Mouse (Mus musculus) heart, embryonic 10.5 days (tissue): ENCODE measurements around the gene Col4a3bp. TPM values are rescaled to one million over a fixed set of nuclear protein-coding genes. Genes with fewer than 3 reads are reported as not detected.

Experiments used
- DNase-seq: peaks from one replicate; pipeline ENCODE4 v3.0.0-alpha.2; 2017; ENCODE audit warnings: low spot score
- H3K27ac ChIP-seq: fragments of 300-500 bp; sonication (generic); 2 replicates; pipeline ENCODE4 v1.5.1; 2016; ENCODE audit warnings: mild to moderate bottlenecking
- H3K27me3 ChIP-seq: fragments of 300-500 bp; sonication (generic); 2 replicates; pipeline ENCODE4 v1.6.1; 2016; ENCODE audit warnings: mild to moderate bottlenecking; ENCODE audit not compliant: poor library complexity, insufficient read depth, severe bottlenecking
- H3K36me3 ChIP-seq: fragments of 300-500 bp; sonication (generic); 2 replicates; pipeline ENCODE4 v1.6.1; 2016; ENCODE audit warnings: mild to moderate bottlenecking, moderate library complexity
- H3K4me1 ChIP-seq: fragments of 300-500 bp; sonication (generic); 2 replicates; pipeline ENCODE4 v1.6.1; 2016; ENCODE audit warnings: mild to moderate bottlenecking
- H3K4me3 ChIP-seq: fragments of 300-500 bp; sonication (generic); 2 replicates; pipeline ENCODE4 v1.5.1; 2016; ENCODE audit warnings: mild to moderate bottlenecking, moderate library complexity
- H3K9me3 ChIP-seq: fragments of 300-500 bp; sonication (generic); 2 replicates; pipeline ENCODE4 v1.6.1; 2016; ENCODE audit warnings: mild to moderate bottlenecking, moderate library complexity
- WGBS: fragments of 180-500 bp; shearing (Covaris S2); methylation state at CpG from one replicate; pipeline ENCODE4 v1.1.7; 2016; 5-methylcytosine and 5-hydroxymethylcytosine counted together
- polyA plus RNA-seq: library from polyadenylated mRNA; unstranded; fragments of >200 nt; fragmentation: Nextera tagmentation; extraction: Ambion mirVana; gene quantifications from 2 replicates; pipeline ENCODE4 v1.2.1, GENCODE M21; 2016

Gene Col4a3bp
- 8.0 and 8.1 TPM in 2 replicates for polyA plus RNA-seq

DNA sequence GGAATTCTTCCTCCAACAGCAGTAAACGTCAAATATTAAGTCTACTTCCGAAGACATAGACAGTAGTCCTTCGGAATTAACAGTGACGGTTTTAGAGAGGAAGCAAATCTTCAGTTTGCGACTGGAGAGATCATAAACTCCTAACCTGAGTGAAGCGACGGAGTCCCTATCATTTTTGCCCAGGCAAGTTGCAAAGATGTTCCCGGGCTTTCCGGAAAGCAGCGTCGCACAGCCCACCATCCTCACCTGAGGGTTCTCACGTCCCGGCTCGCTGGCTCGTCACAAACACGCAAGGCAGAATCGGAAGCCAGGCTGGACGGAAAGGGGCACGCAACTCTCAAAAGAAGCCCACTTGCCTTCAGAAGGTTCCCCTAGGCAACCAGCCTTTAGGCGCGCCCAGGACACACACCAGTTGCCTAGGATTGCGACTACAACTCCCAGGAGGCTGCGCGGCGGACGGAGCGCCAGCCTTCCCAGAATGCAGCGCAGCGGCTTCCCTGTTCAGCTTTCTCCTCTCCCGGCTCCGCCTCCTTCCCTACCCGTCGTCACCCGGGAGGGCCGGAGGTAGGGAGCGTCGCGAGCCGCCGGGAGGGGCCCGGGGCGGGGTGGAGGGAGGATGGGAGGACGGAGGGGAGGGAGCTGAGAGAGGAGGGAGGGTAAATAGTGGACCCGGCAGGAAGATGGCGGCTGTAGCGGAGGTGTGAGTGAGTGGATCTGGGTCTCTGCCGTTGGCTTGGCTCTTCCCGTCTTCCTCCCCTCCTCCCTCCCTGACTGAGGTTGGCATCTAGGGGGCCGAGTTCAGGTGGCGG lies at the start of gene Col4a3bp, which contains the start of gene Polk:
TSS of gene Col4a3bp (plus strand) at position 538 of the 809 bp plus-strand sequence.
TSS of gene Polk (minus strand) at position 499 of the 809 bp plus-strand sequence.
- Histone ChIP-seq H3K4me1 (peaks cover 3% of the 10 kb centered on the region; the same call in 1 of the 2 replicates), H3K27ac (peak within 1 kb of the TSS; percentile 98), H3K27me3 (no peaks in the 10 kb centered on the region), H3K9me3 (no peaks in the 10 kb centered on the region), H3K36me3 (no peaks in the 10 kb centered on the region), H3K4me3 (peak within 1 kb of the TSS; percentile 100)
- peak; percentile 99 for DNase-seq
- WGBS, result under 1% methylated on average over 50 of the region's 50 CpGs

DNA sequence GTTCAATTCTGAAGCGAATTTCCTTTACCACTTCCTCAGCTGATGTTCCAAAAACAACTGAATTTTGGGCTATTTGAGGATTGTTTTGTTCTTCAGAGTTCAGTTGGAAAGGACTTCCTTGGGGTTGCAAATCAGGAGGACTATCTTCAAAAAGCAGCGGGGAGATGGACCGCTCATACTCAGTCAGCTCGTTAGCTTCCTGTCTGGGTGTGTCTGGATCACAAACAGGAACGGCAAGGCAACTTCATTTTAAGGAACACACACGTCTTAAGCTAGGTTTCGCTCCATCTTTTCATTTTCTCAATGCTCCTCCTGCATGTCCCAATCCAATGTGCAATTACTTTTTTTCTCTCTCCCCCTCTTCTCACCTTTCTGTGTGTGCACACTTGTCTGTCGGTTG lies 45.8 kb upstream of the Col4a3bp start:
- no peaks in the 10 kb centered on the region for H3K9me3 ChIP-seq
- no peak overlapping the region for H3K4me3 ChIP-seq
- 78% methylated on average over 8 of the region's 8 CpGs for whole genome bisulfite sequencing
- peaks cover 8% of the 10 kb centered on the region for H3K36me3 ChIP-seq
- DNase-seq, result no peak
- H3K4me1 ChIP-seq, result 0 out of 2 replicates have a peak, but pooled peaks cover 3% of the 10 kb centered on the region
- H3K27ac ChIP-seq, result no peak overlapping the region
- H3K27me3 ChIP-seq, result no peaks in the 10 kb centered on the region

DNA sequence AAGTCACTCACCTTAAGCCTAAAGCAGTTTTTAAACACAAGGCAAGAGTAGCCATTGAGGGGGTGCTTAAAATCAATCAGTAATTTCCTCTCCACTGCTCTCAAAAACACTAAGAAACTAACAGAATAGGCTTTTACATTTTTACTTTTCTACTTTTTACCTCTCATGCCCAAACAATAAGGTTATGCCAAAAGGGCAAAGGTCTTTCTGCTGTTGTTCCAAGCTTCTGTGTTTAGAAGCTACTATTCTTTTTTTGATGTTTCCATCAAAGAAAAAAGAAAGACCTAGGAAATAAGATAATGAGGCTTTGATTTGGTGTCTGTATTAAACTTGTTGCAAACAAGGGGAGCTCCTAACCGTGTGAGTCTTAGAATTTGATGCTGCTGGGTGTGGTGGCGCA lies 42.5 kb upstream of the Col4a3bp start:
- no peak overlapping the region for H3K4me3 ChIP-seq
- peaks cover 6% of the 10 kb centered on the region for H3K36me3 ChIP-seq
- WGBS, result 84% methylated on average over 2 of the region's 2 CpGs
- 0 out of 2 replicates have a peak, but pooled peaks cover 3% of the 10 kb centered on the region for H3K4me1 ChIP-seq
- no peak for DNase-seq
- H3K27me3 ChIP-seq, result no peaks in the 10 kb centered on the region
- H3K27ac ChIP-seq, result no peak overlapping the region
- H3K9me3 ChIP-seq, result no peaks in the 10 kb centered on the region

DNA sequence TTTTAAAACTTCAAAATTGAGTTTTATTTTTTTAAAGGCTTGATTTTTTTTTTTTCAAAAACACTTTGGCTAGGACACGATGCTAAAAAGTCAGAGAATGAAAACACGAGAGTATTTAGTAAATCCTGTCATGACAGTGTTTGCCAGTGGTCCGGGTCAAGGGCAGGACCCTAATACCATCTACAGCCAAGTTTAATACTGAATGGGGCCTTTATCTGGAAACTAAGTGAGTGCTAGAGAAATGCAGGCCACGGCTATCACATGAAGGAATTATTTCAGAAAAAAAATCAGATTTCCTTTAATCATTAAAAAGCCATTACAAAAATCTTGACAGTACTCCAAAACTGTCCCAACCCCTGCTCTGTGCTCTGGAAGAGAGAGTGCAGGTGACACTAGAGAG lies 36.8 kb upstream of the Col4a3bp start:
- 84% methylated on average over 4 of the region's 4 CpGs for WGBS
- H3K9me3 ChIP-seq, result no peaks in the 10 kb centered on the region
- H3K27ac ChIP-seq, result no peak overlapping the region
- H3K4me3 ChIP-seq, result no peak overlapping the region
- H3K36me3 ChIP-seq, result peaks cover 3% of the 10 kb centered on the region
- H3K4me1 ChIP-seq, result 0 out of 2 replicates have a peak, but pooled peaks cover 5% of the 10 kb centered on the region
- DNase-seq, result no peak
- no peaks in the 10 kb centered on the region for H3K27me3 ChIP-seq

DNA sequence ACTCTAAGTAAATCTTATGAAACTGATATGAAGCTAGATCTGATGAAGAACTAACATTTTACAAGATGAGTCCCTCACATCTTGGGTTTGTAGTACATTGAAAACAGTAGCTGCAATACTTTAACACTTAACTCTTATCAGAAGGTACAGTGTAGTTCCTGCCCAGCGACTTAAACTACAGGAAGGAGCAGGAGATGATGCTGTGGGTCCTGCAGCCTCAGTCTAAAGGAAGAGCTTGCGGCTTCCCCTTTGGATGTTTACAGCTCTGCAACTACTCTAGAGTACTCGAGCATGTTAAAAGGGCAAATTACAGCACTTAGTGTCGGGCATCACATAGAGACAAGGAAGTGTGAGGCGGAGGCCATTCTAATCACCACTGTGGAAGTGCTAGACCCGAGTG lies 36.1 kb upstream of the Col4a3bp start:
- DNase-seq, result no peak
- H3K27ac ChIP-seq, result no peak overlapping the region
- 0 out of 2 replicates have a peak, but pooled peaks cover 5% of the 10 kb centered on the region for H3K4me1 ChIP-seq
- H3K4me3 ChIP-seq, result no peak overlapping the region
- no peaks in the 10 kb centered on the region for H3K27me3 ChIP-seq
- no peaks in the 10 kb centered on the region for H3K36me3 ChIP-seq
- WGBS, result 61% methylated on average over 6 of the region's 6 CpGs
- H3K9me3 ChIP-seq, result no peaks in the 10 kb centered on the region

DNA sequence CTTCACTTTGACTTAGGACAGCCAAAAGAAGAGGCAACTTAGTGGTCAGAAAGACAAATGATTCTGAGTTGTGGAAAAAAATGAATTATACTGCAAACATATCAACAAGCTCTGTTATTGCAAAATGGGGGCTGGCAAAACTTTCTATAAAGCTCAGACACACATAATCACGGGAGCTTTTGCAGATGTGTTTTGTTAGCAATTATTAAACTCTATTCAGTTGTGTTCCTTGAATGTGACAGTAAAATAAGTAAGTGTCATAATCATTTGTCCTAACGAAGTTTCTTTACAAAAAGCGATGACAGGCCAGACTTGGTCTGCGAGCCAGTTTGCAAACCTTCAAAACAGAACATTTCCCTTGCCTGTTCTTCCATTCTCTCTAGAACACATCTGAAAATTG lies 34.9 kb upstream of the Col4a3bp start:
- H3K9me3 ChIP-seq, result no peaks in the 10 kb centered on the region
- no peak overlapping the region for H3K4me3 ChIP-seq
- WGBS, result 86% methylated on average over 4 of the region's 4 CpGs
- H3K4me1 ChIP-seq, result 0 out of 2 replicates have a peak, but pooled peaks cover 5% of the 10 kb centered on the region
- H3K36me3 ChIP-seq, result no peaks in the 10 kb centered on the region
- no peak overlapping the region for H3K27ac ChIP-seq
- DNase-seq, result no peak
- no peaks in the 10 kb centered on the region for H3K27me3 ChIP-seq

DNA sequence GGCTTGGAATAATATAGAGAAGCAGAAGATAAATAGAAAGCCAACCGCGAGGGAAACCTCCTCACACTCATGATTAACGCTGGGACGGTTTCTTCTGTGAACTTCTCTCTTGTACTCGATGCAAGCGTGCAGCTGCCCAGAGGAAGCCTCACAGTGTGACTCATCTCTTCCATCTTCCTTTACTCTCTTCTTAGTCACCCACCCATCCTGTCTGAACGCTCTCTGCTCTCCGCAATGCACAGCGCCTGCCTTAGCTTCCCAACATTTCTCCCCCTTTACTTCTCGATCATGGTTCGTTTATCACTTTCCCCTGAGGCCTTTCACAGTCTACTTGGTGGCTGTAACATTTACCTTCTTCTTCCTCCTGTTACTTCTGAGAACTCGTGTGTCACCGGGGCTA lies 31.8 kb upstream of the Col4a3bp start:
- WGBS, result 67% methylated on average over 13 of the region's 13 CpGs
- Histone ChIP-seq H3K27me3 (no peaks in the 10 kb centered on the region), H3K36me3 (no peaks in the 10 kb centered on the region), H3K4me3 (no peak overlapping the region), H3K9me3 (no peaks in the 10 kb centered on the region), H3K4me1 (0 out of 2 replicates have a peak, but pooled peaks cover 5% of the 10 kb centered on the region), H3K27ac (no peak overlapping the region; the same call in 1 of the 2 replicates)
- DNase-seq, result no peak

DNA sequence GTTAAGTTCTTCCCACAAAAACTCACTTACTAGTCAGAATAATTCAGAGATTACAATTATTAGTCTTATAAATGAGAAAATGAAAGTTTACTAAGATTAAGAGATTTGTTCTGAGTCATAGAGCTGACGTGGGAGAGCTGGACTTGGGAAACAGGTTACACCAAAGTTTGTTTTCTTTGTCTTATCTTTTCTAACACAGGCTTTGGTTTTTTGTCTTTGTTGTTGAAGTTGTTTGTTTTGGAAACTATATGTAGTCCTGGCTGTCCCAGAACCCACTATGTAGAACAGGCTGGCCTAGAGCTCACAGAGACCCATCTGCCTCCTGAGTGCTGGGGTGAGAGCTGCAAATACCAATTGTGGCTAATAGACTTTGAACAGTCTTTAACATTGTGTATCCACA lies 31.2 kb upstream of the Col4a3bp start:
- no peak for DNase-seq
- 61% methylated on average over 1 of the region's 1 CpGs for WGBS
- Histone ChIP-seq H3K36me3 (peaks cover 1% of the 10 kb centered on the region; the same call in 1 of the 2 replicates), H3K9me3 (no peaks in the 10 kb centered on the region), H3K27me3 (no peaks in the 10 kb centered on the region), H3K4me3 (no peak overlapping the region), H3K27ac (no peak overlapping the region), H3K4me1 (0 out of 2 replicates have a peak, but pooled peaks cover 5% of the 10 kb centered on the region)

DNA sequence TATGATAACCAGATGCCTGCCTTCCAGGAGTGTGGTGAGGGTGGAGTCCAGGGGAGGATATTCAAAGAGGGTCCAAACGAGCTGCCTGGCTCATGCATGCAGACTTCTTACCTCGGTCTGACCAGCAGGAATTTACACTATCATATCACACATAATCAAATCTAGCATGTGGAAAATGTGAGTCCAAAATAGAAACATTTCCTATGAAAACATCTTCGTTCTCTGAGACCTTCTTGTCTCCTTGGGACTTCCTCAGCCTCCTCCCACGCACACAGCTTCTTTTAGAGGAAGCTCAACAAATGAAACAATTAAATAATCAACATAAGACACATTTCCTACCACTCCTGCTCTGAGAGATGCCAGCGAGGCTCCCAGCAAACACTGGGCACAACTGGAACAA lies 30.5 kb upstream of the Col4a3bp start:
- H3K27me3 ChIP-seq, result no peaks in the 10 kb centered on the region
- H3K27ac ChIP-seq, result no peak overlapping the region
- no peak overlapping the region for H3K4me3 ChIP-seq
- H3K36me3 ChIP-seq, result peaks cover 8% of the 10 kb centered on the region; the same call in 1 of the 2 replicates
- no peaks in the 10 kb centered on the region for H3K9me3 ChIP-seq
- 60% methylated on average over 5 of the region's 5 CpGs for WGBS
- DNase-seq, result no peak
- H3K4me1 ChIP-seq, result 0 out of 2 replicates have a peak, but pooled peaks cover 5% of the 10 kb centered on the region

DNA sequence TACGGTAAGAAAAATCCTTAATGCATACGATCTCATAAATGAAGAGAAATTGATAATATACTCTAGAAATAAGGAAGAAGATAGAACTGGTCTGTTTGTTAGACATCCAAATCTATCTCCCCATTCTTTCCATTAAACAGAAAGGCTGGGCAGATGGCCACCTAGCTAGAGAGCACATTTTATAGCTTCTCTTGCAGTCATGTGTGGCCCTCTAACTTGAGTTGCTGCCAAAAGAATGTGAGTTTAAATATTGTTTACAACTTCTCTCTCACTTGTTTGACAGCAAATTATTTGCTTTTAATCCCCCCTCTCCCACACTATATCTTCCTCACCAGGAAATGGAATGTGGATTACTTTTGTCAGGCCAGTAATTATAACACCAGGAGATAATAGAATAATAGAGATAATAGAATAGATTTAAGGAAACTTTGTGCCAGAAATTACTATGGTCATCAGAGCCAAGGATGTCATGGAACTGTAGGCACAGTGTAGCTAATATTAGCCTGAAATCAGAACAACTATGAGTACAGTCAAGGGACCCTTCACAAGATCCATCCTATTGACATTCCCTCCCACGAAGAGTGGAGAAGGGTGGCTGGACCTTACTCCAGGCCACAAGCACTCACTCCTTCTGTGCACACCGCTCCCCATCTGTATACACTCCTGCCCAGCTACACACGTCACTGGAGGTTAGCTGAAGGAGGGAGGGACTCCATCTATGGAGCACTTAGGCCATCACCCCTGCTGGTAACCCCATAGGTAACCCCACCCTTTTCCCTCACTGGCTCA lies 28.1 kb upstream of the Col4a3bp start:
- no peak for DNase-seq
- peaks cover 8% of the 10 kb centered on the region; the same call in 1 of the 2 replicates for H3K36me3 ChIP-seq
- 0 out of 2 replicates have a peak, but pooled peaks cover 5% of the 10 kb centered on the region for H3K4me1 ChIP-seq
- H3K27me3 ChIP-seq, result no peaks in the 10 kb centered on the region
- no peak overlapping the region for H3K4me3 ChIP-seq
- H3K9me3 ChIP-seq, result no peaks in the 10 kb centered on the region
- WGBS, result 85% methylated on average over 5 of the region's 5 CpGs
- no peak overlapping the region for H3K27ac ChIP-seq

DNA sequence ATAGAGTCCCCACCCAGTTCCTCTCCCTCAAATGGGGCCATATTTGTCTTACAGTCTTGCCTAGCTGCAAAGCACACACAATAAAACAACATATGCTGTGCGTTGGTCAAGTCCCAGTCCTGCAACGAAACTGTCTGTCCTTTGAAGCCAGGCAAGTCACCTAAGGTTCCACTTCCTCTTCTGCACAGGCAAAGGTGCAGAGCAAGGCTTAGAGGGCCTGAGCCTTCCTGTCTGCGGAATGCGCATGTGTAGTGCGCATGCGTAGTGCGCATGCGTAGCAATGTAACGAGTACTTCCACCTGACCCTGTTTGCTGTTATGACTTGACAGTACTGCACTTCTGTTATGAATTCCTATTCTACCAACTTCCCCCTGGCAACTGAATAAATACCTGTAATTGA lies 26.2 kb upstream of the Col4a3bp start:
- Histone ChIP-seq H3K27ac (no peak overlapping the region), H3K4me1 (no peaks in the 10 kb centered on the region), H3K4me3 (no peak overlapping the region), H3K36me3 (peaks cover 8% of the 10 kb centered on the region; the same call in 1 of the 2 replicates), H3K9me3 (no peaks in the 10 kb centered on the region), H3K27me3 (no peaks in the 10 kb centered on the region)
- no peak for DNase-seq
- 94% methylated on average over 9 of the region's 9 CpGs for WGBS

DNA sequence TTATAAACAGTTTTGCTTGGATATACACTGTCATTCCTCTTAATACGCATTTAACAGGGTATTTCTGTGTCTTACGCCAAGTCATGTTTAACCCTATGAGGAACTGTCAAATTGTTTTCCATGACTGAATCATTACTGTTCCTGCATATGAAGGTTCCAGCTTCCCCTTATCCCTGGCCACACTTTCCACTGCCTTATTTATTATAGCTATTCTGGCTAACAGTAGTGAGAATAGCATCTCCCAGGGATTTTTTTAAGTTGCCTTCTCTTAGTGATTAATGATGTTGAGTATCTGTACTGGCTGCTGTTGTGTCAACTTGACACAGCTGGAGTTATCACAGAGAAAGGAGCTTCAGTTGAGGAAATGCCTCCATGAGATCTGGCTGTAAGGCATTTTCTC lies 25.1 kb upstream of the Col4a3bp start:
- WGBS, result 96% methylated on average over 2 of the region's 2 CpGs
- DNase-seq, result no peak
- Histone ChIP-seq H3K27me3 (no peaks in the 10 kb centered on the region), H3K36me3 (peaks cover 8% of the 10 kb centered on the region; the same call in 1 of the 2 replicates), H3K27ac (no peak overlapping the region), H3K9me3 (no peaks in the 10 kb centered on the region), H3K4me1 (no peaks in the 10 kb centered on the region), H3K4me3 (no peak overlapping the region)

DNA sequence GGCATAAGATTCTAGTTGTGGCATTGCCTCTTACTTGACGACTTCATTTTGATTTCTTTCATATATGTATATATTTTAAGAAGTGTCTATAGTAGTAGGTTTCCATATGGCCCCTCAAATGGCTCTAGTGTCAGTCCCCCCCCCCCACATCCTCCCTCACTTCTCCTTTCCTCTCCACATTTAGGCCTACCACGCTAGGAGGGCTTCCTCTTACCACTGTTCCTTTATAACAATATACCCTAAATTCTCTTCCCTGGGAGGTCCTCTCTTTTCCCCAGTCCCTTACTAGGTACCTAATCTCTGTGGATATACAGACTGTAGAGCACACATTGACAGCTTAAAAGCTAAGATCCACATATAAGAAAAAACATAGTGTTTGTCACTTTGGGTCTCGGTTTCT lies 21.1 kb upstream of the Col4a3bp start:
- Histone ChIP-seq H3K9me3 (no peaks in the 10 kb centered on the region), H3K4me1 (no peaks in the 10 kb centered on the region), H3K4me3 (no peak overlapping the region), H3K27ac (no peak overlapping the region), H3K27me3 (no peaks in the 10 kb centered on the region), H3K36me3 (peaks cover 6% of the 10 kb centered on the region; the same call in 1 of the 2 replicates)
- 85% methylated on average over 3 of the region's 3 CpGs for WGBS
- DNase-seq, result no peak
